Mouse (Mus musculus) megakaryocyte, adult 5-6 weeks (primary cell): ENCODE data around the gene Hbq1b. TPM values are rescaled to one million over a fixed set of nuclear protein-coding genes. Genes with fewer than 3 reads are reported as not detected.

Source experiments
- ATAC-seq: 2 replicates; pipeline ENCODE4 v1.8.0; 2016; ENCODE audit warnings: mild to moderate bottlenecking, inconsistent platforms; ENCODE audit not compliant: poor library complexity, severe bottlenecking
- total RNA-seq, 2 experiments: library from RNA; stranded (forward) in 1 of 2; stranded (reverse) in 1 of 2; fragments of 153-499, 151-499 nt in 1 of 2; fragments of 221-1000, 200-1000 nt in 1 of 2; gene quantifications; 2 replicates each; pipeline versions ENCODE4 v1.2.3 to v1.2.4; 2015 to 2017

The Hbq1b gene
- total RNA-seq, 2 experiments from 2014 or later, result not detected

DNA sequence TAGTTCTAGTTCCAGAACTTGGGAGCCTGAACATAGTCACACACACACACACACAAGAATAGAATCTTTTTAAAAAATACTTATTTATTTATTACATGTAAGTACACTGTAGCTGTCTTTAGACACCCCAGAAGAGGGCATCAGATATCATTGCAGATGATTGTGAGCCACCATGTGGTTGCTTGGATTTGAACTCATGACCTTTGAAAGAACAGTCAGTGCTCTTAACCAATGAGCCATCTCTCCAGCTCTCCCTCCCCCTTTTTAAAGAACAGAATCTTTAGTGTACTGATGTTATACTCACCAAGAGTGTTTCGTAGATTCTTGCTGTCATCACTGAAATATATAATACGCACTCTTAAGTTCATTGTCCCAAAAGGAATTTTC, 11.8 kb downstream of the Hbq1b start:
- no peak for ATAC-seq

DNA sequence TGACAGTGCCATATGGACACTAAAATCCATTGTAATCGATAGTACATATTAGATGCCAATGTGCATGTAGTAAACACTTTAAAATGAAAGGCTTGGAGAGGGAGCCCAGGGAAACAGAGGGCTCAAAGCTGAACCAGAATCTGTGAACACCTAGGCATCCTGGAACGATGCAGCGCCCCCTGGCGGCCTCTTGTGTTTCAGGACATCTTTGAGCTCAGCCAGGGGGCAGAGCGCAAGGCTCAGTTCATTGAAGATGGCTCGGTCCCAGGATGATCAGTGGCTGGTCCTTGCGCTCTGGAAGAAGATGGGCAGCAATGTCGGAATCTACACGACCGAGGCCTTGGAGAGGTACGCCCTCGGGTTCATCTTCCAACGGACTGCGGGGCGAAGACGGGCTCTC, 13.1 kb downstream of the Hbq1b start, which contains the start of gene Hbq1a:
Gene Hbq1a (plus strand): TSS at position 205 of the 400 bp plus-strand sequence.
- ATAC-seq, result peak; percentile 77

DNA sequence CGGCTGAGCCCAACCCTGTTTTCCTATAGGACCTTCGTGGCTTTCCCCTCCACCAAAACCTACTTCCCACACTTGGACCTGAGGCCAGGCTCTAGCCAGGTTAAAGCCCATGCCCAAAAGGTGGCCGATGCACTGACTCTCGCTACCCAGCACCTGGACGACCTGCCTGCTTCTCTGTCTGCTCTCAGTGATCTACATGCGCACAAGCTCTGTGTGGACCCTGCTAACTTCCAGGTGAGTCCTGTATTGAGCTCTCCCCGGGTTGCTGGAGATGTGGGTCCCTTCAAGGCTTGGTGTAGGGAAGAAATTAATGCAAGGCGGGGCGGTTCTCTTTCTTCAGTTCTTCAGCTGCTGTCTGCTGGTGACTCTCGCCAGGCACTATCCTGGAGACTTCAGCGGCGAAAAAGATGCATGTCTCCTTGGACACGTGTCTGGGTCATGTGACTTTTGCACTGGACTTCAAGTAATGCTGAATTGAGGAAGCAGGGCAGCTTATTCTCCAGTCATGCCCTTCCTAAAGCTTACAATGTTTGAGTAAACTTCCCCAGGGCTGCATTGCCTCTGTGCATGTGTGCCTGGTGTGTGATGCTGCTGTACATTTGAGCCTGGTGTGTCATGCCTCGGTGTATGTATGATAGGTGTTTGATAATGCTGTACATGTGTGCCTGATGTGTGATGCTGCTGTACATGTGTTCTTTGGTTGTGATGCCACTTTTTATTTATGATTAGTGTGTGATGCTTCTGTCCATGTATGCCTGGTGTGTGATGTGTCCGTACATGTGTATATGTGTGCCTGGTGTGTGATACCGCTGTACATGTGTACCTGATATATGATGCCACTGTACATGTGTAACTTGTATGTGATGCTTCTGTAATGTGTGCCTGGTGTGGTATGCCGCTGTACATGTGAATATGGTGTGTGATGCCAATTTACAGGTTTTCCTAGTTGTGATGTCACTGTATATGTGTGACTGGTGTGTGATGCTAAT, 13.8 kb downstream of the Hbq1b start:
- ATAC-seq, result peak; percentile 36

DNA sequence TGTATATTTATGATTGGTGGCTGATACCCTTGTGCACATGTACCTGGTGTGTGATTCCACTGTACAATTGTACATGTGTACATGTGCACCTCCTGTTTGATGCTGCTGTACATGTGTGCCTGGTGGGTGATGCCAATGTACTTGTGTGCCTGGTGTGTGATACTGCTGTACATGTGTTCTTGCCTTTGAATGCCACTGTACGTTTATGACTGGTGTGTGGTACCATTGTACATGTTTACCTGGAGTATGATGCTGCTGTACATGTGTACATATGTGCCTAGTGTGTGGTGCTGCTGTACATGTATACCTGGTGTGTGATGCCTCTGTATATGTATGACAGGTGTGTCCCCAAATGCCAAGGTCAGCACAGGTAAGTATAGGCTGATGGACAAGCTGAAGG, 14.7 kb downstream of the Hbq1b start:
- no peak for ATAC-seq

DNA sequence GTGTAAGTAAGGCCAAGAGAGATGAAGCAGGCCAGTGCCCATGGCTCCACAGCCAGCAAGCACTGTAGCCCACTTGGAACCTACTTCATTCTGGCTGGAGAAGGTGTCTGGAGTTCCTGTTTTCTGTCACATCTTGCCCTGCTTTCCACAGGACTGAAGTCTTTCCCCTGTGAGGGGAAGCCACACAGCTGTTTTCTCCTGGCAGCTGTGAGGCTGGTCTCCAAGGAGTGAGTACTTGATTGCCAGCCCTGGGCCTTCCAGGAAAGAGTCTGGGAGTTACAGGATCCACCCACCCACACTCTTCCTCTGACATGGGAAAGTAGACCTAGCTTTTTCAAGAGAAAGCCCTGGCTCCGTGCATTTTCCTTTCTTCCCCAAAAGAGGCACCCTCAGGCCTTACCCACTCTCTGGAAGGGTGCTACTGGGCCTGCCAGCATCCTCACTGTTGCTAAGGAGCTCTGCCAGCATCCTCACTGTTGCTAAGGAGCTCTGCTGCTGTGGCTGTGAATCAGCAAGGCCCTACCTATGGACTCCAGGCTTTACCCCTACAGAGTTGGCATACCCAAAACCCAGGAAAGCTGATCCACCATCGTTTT, 16.2 kb downstream of the Hbq1b start:
- ATAC-seq, result no peak

DNA sequence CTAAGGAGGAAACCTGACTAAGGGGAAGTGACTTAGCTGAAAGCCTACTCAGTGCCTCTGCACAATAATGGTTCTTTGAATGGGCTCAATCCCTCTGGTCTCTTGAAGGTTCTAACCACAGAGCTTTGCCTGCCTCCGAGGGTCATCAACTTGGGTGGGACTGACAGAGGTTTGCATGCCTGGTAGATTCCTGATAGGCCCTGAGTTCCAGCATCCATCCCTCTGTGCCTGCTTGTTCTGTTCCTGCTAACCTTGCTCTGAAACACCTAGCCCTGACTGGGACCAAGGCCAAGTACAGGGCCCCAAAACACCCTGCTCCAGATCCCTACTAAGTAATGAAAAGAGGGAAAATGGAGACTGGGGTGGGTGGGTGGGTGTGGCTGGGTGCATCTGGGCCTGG, 16.7 kb downstream of the Hbq1b start:
- no peak for ATAC-seq

DNA sequence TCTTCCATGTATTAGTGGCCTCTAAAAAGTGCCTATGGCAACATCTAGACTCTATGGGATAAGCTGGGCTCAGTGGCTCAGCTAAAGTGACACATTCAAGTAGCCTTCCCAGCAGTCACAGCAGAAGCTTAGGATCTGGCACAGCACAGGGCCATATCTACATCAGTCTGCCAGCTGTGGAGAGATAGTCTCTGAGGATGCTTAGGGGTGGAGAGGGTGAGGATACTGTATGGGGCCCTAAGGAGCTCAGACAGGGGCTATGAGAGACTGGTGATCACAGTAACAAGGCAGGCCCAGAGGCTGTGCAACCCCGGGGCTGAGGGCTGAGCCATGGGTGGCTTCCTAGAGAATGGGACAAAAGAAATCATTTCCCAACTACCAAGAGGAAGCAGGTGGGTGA, 20.2 kb downstream of the Hbq1b start:
- ATAC-seq, result no peak

DNA sequence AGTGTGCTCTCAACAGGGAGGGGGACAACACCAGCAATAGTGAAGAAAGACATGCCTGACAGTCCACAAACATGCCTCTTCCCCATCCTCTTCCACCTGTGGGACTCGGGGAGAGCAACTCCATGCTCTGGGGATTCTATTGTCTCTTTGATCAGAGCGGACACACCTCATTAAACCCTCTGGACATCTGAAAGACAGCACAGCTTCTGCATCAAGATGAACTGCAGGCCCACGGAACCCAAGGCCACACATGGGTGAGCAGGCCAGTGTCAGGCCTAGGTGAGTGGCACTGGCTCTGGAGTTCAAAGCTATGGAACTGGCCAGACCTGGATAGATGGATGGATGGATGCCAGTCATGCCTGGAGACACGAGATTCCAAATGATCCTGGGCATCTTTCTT, 22.7 kb downstream of the Hbq1b start:
- ATAC-seq, result no peak

DNA sequence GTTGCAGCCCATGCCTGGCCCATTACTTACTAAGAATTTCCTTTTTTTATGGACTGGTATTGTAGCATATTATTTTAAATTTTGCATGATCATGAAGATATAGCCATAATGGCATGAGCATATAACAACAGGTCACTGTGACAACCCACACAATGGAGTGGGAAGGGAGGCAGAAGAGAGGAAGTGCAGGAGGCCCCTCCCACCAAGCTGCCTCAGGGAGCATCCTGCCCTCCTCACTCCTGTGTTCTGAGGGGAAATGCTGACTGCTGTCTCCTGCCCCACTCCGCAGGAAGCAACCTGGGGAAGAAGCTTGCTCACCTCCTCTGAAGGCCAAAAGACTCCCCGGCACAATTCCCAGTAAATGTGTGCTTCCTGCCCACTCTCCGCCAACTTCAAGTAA, 23.2 kb downstream of the Hbq1b start:
- no peak for ATAC-seq

DNA sequence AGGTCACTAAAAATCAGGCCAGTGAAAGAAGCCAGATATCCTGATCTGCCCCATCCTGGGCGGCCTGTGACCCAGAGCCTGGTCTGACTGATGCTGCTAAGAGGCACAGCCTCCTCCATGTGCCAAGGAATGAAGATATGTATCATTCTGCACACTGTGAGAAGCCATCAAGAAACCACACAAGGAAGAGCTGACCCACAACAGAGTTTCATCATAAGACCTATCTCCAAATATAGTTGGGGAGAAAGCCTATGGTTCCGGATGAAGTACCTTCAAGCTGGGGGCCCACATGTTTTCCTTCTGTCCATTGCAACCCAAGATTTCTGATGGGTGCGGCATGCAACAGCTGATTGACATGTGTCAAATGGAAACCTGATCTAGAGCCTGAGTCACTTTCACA, 29.2 kb downstream of the Hbq1b start:
- ATAC-seq, result no peak

DNA sequence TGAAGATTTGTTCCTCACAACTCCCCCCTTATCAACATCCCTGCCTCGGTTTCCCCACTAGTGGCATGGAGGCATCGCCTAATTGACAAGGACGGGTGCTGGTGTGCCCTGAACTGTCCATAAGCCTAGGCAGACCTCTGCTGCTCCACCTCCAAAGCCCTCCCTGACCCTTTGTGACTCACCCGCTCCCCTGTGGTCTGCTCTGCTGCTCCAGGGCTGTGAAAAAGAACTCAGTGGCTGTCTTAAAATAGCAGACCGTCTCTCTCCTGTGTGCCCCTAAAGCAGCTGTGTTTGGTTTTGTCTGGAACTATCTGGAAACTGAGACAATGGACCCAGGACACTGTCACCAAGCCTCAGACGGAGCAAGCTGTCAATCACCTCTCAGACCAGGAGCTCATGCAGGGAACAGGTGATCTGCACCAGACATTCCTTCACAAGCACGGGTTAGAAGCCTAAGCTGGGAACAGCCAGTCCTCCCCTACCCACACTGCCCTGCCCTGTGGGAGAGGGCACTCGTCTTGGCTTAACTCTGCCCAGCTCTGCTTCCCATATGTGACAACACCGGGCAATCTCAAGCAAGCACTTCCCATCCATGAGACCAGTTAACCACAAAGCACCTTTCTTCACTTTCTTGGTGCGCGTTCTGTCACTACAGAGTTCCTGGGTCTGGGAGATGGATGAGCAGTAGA, 33.9 kb downstream of the Hbq1b start:
- 0 out of 2 replicates have a peak, but pooled peaks have one; percentile 6 for ATAC-seq

DNA sequence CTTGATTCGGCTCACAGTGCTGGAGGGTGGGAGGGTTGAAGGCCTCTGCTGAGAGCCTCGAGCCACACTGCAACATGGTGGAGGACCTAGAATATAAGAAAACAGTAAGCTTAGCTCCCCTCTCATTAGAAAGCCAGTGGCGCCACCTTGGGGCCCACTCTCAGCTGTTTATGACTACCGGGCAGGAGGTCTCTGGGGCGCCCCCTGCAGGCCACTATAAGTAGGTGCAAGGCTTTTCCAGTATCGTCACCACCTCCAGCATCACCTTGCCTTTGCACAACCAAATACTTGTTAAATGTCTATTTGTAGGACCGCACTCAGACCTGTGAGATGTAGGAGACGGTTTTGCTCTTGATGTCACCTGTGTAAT, 34.4 kb downstream of the Hbq1b start:
- ATAC-seq, result peak; percentile 73

DNA sequence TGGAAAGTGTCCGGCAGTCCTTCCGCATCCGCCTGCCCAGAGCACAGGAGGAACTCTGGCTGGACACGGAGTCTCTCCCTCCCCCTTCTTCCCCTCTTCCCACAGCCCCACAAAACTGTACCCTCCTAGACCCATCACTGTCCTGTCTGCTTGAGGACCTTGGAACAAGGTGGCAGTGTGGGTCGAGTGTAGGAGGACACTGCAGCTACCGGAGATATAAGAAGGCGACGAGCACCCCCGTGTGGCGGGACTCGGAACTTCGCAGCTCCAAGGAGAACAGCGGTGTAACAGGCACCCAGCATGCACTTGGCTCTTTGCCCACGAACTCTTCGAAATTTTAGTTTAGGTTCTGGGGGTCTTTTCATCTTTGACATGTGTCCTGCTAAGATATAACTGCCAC, 37.8 kb downstream of the Hbq1b start:
- peak; percentile 96 for ATAC-seq

DNA sequence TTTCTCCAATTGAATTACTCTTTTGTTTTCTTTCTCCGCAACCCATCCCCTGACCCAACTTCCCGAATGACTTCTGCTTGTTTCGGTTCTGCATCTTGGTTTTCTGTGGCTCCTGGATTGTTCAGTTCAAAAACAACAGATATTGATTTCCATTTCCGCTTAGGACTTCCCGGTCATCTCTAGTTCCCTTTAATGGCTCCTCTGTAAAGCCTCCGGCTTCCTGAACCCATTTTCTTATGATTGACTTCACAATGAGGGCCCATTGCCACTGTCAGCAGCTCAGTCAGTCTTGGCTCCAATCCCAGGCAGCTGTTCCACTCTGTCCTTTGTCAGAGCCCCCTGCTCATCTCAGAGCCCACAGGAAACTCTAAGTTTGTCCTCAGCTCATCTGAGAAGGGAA, 44.3 kb downstream of the Hbq1b start:
- peak; percentile 88 for ATAC-seq

DNA sequence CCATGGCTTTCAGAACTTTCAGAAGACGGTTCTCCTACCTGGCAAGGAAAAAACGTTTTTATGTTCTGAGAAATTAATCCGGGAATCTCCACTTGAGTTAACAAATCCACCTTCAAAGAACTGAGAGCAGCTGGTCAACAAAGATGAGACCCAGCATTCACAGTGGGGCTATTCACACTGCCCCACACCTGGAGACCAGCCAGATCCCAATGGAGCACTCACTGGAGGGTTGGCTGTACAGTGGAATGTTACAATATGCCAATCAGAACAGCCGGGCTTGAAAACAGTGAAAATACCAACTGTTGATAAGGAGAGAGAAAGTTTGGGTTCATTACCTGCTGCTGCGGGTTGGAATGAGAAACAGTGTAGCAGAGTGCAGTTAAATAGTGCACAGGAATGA, 45.1 kb downstream of the Hbq1b start:
- ATAC-seq, result no peak

DNA sequence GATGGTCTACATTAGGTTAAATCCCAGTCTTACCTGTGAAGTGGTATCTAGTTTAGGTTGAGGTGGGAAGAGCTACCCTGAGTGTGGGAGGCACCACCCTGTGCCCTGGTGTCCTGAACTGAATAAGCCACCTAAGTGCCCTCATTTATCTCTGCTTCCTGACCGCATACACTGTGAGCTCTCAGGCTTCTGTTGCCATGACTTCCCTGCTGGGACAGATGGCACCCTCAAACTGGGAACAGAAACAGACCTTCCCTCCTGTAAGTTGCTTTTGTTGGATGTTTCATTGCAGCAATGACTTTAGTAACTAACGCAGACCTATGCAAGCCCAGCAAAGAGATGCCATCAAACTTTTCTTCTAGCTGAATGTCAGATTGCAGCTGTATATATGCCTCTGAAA, 46.5 kb downstream of the Hbq1b start:
- peak; percentile 67 for ATAC-seq

DNA sequence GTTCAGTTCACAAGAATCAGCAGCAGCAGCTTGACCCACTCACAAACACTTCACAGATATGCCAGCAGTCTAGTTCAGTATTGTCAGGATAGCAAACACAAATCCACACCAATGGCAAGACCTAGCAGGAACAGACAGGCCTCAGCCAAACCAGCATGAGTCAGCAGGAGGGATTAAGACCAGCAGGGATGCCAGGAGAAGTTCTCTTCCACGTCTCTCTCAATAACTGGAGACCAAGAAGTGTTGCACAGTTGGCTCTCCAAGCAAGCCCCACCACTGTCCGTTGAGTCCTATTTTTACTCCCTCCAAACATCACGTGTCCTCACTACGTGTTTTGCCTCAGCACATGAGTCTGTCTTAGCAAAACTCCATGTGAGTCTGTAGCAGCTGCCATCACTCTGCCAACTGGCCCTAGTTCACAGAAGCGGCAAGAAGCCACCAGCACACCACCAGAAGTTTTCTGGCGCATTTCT, 49.7 kb downstream of the Hbq1b start:
- no peak for ATAC-seq
